Mouse (Mus musculus) heart, adult 2 months (tissue): ENCODE measurements around the gene Prdm16.

Source experiments
- CTCF ChIP-seq: fragments of 200-600 bp; IDR thresholded peaks from 2 replicates; pipeline ENCODE4 v1.8.1; 2022; ENCODE audit warnings: antibody characterized with exemption, mild to moderate bottlenecking, moderate library complexity
- POLR2A ChIP-seq: fragments of 200-500 bp; IDR thresholded peaks from 2 replicates; pipeline ENCODE4 v1.6.1; 2011; ENCODE audit warnings: mild to moderate bottlenecking, low read depth, low read length, control low read depth; ENCODE audit not compliant: insufficient read depth

GRCm38 (mm10) chr4:154505313-154505712 lies 131.4 kb downstream of the Prdm16 start:
- TF ChIP-seq CTCF (no peak), POLR2A (no peak)
